7 mouse cellular contexts compared by ENCODE assay signal in the genomic region with DNA sequence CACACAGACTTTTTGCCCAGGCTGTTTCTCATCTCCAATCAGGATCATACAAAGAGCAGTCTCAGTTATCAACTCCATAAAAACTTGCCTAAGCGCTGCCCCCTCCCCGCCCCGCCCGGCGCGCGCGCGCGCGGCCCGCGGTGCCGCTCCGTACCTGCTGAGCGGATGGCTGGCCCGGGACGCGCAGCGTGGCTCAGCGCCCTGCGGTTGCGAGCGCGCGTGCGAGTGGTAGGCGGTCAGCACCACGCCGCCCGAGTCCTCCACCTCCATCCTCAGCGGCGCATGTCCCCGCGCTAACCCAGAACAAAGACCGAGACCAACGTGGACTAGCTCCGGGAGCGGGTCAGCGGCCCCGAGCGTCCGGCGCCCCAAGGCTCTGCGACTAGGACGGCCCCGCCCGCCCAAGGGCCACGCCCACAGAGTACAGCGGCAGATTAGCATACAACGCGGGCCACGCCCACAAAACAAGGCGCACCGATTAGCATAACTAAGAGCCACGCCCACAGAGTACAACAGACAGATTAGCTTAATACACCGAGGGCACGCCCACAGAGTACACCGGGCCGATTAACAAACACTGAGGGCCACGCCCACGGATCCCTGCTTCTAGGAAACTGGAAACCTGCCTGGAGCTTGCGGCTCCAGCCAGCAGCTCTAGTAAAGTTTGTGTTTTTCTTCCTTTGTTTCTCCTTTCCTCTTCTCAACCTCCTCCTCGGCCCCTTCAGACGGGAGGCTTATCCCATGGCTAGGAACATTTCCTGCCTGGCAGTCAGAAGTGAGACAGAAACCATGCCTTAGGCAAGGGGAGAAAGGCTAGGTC. TPM values are rescaled to one million over a fixed set of nuclear protein-coding genes. Genes with fewer than 3 reads are reported as not detected.
DNase-seq lines count a peak whose midpoint lies in the region; ATAC-seq and TF ChIP-seq lines count a peak whose summit lies in the region.

TSS of gene Arhgap28 (minus strand) at position 380 of the 820 bp plus-strand sequence.

- peak; percentile 88 to 93 for DNase-seq in heart, adult 2 months
- DNase-seq in kidney, adult 8-10 months = peak; percentile 96
- peak; percentile 92 for DNase-seq in midbrain, embryonic 14.5 days
- peak; percentile 16 for DNase-seq in spleen, adult 12 weeks (ENCODE audit: low spot score)

- intact Hi-C loops in heart, adult 2 months (cut with DNase I) = loop anchor here (5.0 to 10.0 kb wide), 2 partner anchors 47 to 161 kb away; no protein-coding TSS in a partner anchor

- no peaks in the 10 kb centered on the region for H3K4me1 ChIP-seq in bone marrow macrophage, adult 2 months (ENCODE audit: control insufficient read depth, insufficient read depth, low read length)
- H3K4me1 ChIP-seq in embryonic facial prominence, embryonic 13.5 days = peaks cover 49% of the 10 kb centered on the region
- H3K4me1 ChIP-seq in heart, adult 2 months (ENCODE audit: control insufficient read depth, insufficient read depth, low read length) = peaks cover 2% of the 10 kb centered on the region
- peaks cover 54% of the 10 kb centered on the region for H3K4me1 ChIP-seq in limb, embryonic 12.5 days (replicated peaks)
- peaks cover 9% of the 10 kb centered on the region; the same call in 1 of the 2 replicates for H3K4me1 ChIP-seq in midbrain, embryonic 14.5 days (ENCODE audit: control insufficient read depth, insufficient read depth, low read length)

- H3K27me3 ChIP-seq in embryonic facial prominence, embryonic 13.5 days = no peaks in the 10 kb centered on the region
- no peaks in the 10 kb centered on the region for H3K27me3 ChIP-seq in heart, adult 2 months (ENCODE audit: control insufficient read depth, insufficient read depth, low read length)
- no peaks in the 10 kb centered on the region for H3K27me3 ChIP-seq in limb, embryonic 12.5 days
- no peaks in the 10 kb centered on the region for H3K27me3 ChIP-seq in midbrain, embryonic 14.5 days (ENCODE audit: control insufficient read depth, insufficient read depth, low read length)

- peak within 1 kb of the TSS; percentile 21 for H3K4me3 ChIP-seq in bone marrow macrophage, adult 2 months (ENCODE audit: insufficient read depth, low read length)
- H3K4me3 ChIP-seq in embryonic facial prominence, embryonic 13.5 days = peak within 1 kb of the TSS; percentile 70
- H3K4me3 ChIP-seq in heart, adult 2 months = peak within 1 kb of the TSS; percentile 66
- peak within 1 kb of the TSS; percentile 67 for H3K4me3 ChIP-seq in limb, embryonic 12.5 days (replicated peaks)
- H3K4me3 ChIP-seq in midbrain, embryonic 14.5 days (replicated peaks; ENCODE audit: low read depth, low read length) = peak within 1 kb of the TSS; percentile 67

- H3K27ac ChIP-seq in bone marrow macrophage, adult 2 months (ENCODE audit: insufficient read depth, low read depth, low read length) = no peak within 1 kb of the TSS
- peak within 1 kb of the TSS; percentile 98 for H3K27ac ChIP-seq in embryonic facial prominence, embryonic 13.5 days
- H3K27ac ChIP-seq in heart, adult 2 months = peak within 1 kb of the TSS; percentile 73
- H3K27ac ChIP-seq in limb, embryonic 12.5 days = peak within 1 kb of the TSS; percentile 95
- H3K27ac ChIP-seq in midbrain, embryonic 14.5 days (replicated peaks; ENCODE audit: low read depth, low read length) = peak within 1 kb of the TSS; percentile 57

- TF ChIP-seq CTCF in bone marrow macrophage, adult 2 months (IDR thresholded peaks at IDR 0.05; ENCODE audit: low read depth, low read length) = no peak
- TF ChIP-seq CTCF in heart, adult 2 months (IDR thresholded peaks at IDR 0.05) = no peak

- H3K36me3 ChIP-seq in embryonic facial prominence, embryonic 13.5 days = no peaks in the 10 kb centered on the region
- H3K36me3 ChIP-seq in heart, adult 2 months (ENCODE audit: control insufficient read depth, insufficient read depth, low read length) = no peaks in the 10 kb centered on the region
- H3K36me3 ChIP-seq in limb, embryonic 12.5 days = no peaks in the 10 kb centered on the region
- no peaks in the 10 kb centered on the region for H3K36me3 ChIP-seq in midbrain, embryonic 14.5 days (ENCODE audit: control insufficient read depth, insufficient read depth, low read length)

- H3K9ac ChIP-seq in embryonic facial prominence, embryonic 13.5 days = peak within 1 kb of the TSS; percentile 81
- H3K9ac ChIP-seq in heart, adult 2 months (ENCODE audit: low read depth, low read length) = peak within 1 kb of the TSS; percentile 70
- peak within 1 kb of the TSS; percentile 73 for H3K9ac ChIP-seq in limb, embryonic 12.5 days (replicated peaks)
- peak within 1 kb of the TSS; percentile 53 for H3K9ac ChIP-seq in midbrain, embryonic 14.5 days (replicated peaks; ENCODE audit: low read length)

- peak within 1 kb of the TSS; percentile 66 for H3K4me2 ChIP-seq in embryonic facial prominence, embryonic 13.5 days
- H3K4me2 ChIP-seq in limb, embryonic 12.5 days = peak within 1 kb of the TSS; percentile 66
- H3K4me2 ChIP-seq in midbrain, embryonic 14.5 days (ENCODE audit: low read length) = peak within 1 kb of the TSS; percentile 84

- no peaks in the 10 kb centered on the region for H3K9me3 ChIP-seq in embryonic facial prominence, embryonic 13.5 days
- no peaks in the 10 kb centered on the region; the same call in 1 of the 2 replicates for H3K9me3 ChIP-seq in limb, embryonic 12.5 days
- H3K9me3 ChIP-seq in midbrain, embryonic 14.5 days (ENCODE audit: control insufficient read depth, low read length) = no peaks in the 10 kb centered on the region

- WGBS in embryonic facial prominence, embryonic 13.5 days = 1% methylated on average over 65 of the region's 65 CpGs
- under 1% methylated on average over 65 of the region's 65 CpGs for WGBS in heart, adult 2 months
- WGBS in limb, embryonic 12.5 days = under 1% methylated on average over 65 of the region's 65 CpGs
- WGBS in midbrain, embryonic 14.5 days = under 1% methylated on average over 63 of the region's 65 CpGs

- ATAC-seq in embryonic facial prominence, embryonic 13.5 days (ENCODE audit: insufficient number of reproducible peaks, insufficient read depth, low FRiP score, low TSS enrichment, low read depth) = peak; percentile 88
- ATAC-seq in limb, embryonic 12.5 days (ENCODE audit: insufficient number of reproducible peaks, insufficient read depth, low FRiP score, low TSS enrichment, low read depth) = peak; percentile 86
- ATAC-seq in midbrain, embryonic 14.5 days (ENCODE audit: low FRiP score, low TSS enrichment) = peak; percentile 91

- no peak for TF ChIP-seq POLR2A in bone marrow macrophage, adult 2 months (IDR thresholded peaks at IDR 0.05; ENCODE audit: borderline replicate concordance, low read depth, low read length)
- peak; percentile 42; the same call in 1 of the 2 replicates for TF ChIP-seq POLR2A in heart, adult 2 months (IDR thresholded peaks at IDR 0.05; ENCODE audit: insufficient read depth, low read depth, low read length)

- H3K79me2 ChIP-seq in heart, adult 2 months (replicated peaks; ENCODE audit: control insufficient read depth, insufficient read depth, low read length) = no peaks in the 10 kb centered on the region

- no peak for TF ChIP-seq EP300 in heart, adult 2 months (IDR thresholded peaks at IDR 0.05; ENCODE audit: insufficient read depth, low read depth, low read length)

RNA-seq across cellular contexts. Expression of gene Arhgap28, which starts in this region (rescaled TPM):
- polyA plus RNA-seq in bone marrow macrophage, adult 2 months (2012; ENCODE audit: insufficient read depth, insufficient read length, missing spikeins) = 0.20 TPM in 1 of 2 replicates, not detected in the other
- polyA plus RNA-seq in embryonic facial prominence, embryonic 13.5 days (2015; fragmentation: Nextera tagmentation; extraction: Ambion mirVana) = 56.6 and 68.0 TPM in 2 replicates
- total RNA-seq in heart, adult 2 months (2021) = 1 to 10 TPM; 1.6 to 2.5 TPM
- 1.9 and 3.3 TPM in 2 replicates for polyA plus RNA-seq in heart, adult 2 months (2012; rRNA removed)
- polyA plus RNA-seq in limb, embryonic 12.5 days (2016; fragmentation: Nextera tagmentation; extraction: Ambion mirVana) = 67.0 and 70.5 TPM in 2 replicates
- 3.7 and 8.4 TPM in 2 replicates for polyA plus RNA-seq in midbrain, embryonic 14.5 days (2014; fragmentation: Nextera tagmentation; extraction: Ambion mirVana)

Comparison
In these comparisons a context has a peak if more than half of its experiments do, and no peak if none do; other contexts are left out.
1. DNase-seq: peak in every context shown above with its lines; median percentile 96 in kidney, adult 8-10 months; 92 in midbrain, embryonic 14.5 days; 90 in heart, adult 2 months; 16 in spleen, adult 12 weeks.